Mouse (Mus musculus): ENCODE results near the gene Rasl10a.

GRCm38 (mm10) chr11:5096480-5097020 lies 38.6 kb downstream of the Rasl10a start:
- no peak for TF ChIP-seq POLR2A (IDR thresholded peaks at IDR 0.05; ENCODE audit: low read depth, low read length)
- no peak for TF ChIP-seq CTCF (IDR thresholded peaks at IDR 0.05; ENCODE audit: borderline replicate concordance, insufficient read depth, low read length)

Measured in embryonic fibroblast, embryonic 13.5 days (primary cell).